Mouse (Mus musculus) midbrain, embryonic 14.5 days (tissue): ENCODE data around the gene Rbbp5. TPM values are rescaled to one million over a fixed set of nuclear protein-coding genes. Genes with fewer than 3 reads are reported as not detected.

Source experiments
- polyA plus RNA-seq: library from polyadenylated mRNA; unstranded; fragments of >200 nt; fragmentation: Nextera tagmentation; extraction: Ambion mirVana; gene quantifications from 2 replicates; pipeline ENCODE4 v1.2.1, GENCODE M21; 2014

Gene Rbbp5
- polyA plus RNA-seq, 1 experiment from 2014 or later, result 48.6 TPM

Other genes starting within 250 kb of the Rbbp5 start
- 0.70 TPM in 1 of 2 replicates, not detected in the other for gene Gm10188, start 247.6 kb upstream of the Rbbp5 start, polyA plus RNA-seq
- gene Klhdc8a, start 178.7 kb upstream of the Rbbp5 start, polyA plus RNA-seq, result 10.1 and 11.1 TPM in 2 replicates
- gene Nuak2, start 161.2 kb upstream of the Rbbp5 start, polyA plus RNA-seq, result 22.3 and 38.0 TPM in 2 replicates
- gene Tmcc2, start 86.1 kb upstream of the Rbbp5 start, polyA plus RNA-seq, result 28.4 and 29.1 TPM in 2 replicates
- gene Dstyk, start 59.8 kb upstream of the Rbbp5 start, polyA plus RNA-seq, result 10.6 and 11.4 TPM in 2 replicates
- 1.1 and 1.3 TPM in 2 replicates for gene Tmem81, start 28.9 kb downstream of the Rbbp5 start, polyA plus RNA-seq
- gene Cntn2, start 65.9 kb downstream of the Rbbp5 start, polyA plus RNA-seq, result 36.9 and 65.3 TPM in 2 replicates